Mouse (Mus musculus) bone marrow macrophage, adult 2 months (primary cell): Measurements from ENCODE around the gene Met. TPM values are rescaled to one million over a fixed set of nuclear protein-coding genes. Genes with fewer than 3 reads are reported as not detected.

Experiments
- H3K27ac ChIP-seq: 2 replicates; pipeline ENCODE4 v1.5.1; 2012; ENCODE audit warnings: low read depth, low read length; ENCODE audit not compliant: insufficient read depth
- H3K4me1 ChIP-seq: 2 replicates; pipeline ENCODE4 v1.6.1; 2012; ENCODE audit warnings: low read length; ENCODE audit not compliant: control insufficient read depth, insufficient read depth
- H3K4me3 ChIP-seq: 2 replicates; pipeline ENCODE4 v1.5.1; 2012; ENCODE audit warnings: mild to moderate bottlenecking, low read length, moderate library complexity; ENCODE audit not compliant: insufficient read depth
- CTCF ChIP-seq: IDR thresholded peaks from 2 replicates; pipeline ENCODE4 v1.5.1; 2012; ENCODE audit warnings: low read depth, mild to moderate bottlenecking, low read length, moderate library complexity
- POLR2A ChIP-seq: IDR thresholded peaks from 2 replicates; pipeline ENCODE4 v1.6.1; 2012; ENCODE audit warnings: mild to moderate bottlenecking, low read depth, low read length, borderline replicate concordance
- polyA plus RNA-seq: library from polyadenylated mRNA; stranded (reverse); fragments of >200 nt; gene quantifications from 2 replicates; pipeline ENCODE4 v1.2.4, GENCODE M21; 2012; ENCODE audit not compliant: missing spikeins, insufficient read depth, insufficient read length

Gene Met
- polyA plus RNA-seq, 1 experiment: 1.3 TPM

DNA sequence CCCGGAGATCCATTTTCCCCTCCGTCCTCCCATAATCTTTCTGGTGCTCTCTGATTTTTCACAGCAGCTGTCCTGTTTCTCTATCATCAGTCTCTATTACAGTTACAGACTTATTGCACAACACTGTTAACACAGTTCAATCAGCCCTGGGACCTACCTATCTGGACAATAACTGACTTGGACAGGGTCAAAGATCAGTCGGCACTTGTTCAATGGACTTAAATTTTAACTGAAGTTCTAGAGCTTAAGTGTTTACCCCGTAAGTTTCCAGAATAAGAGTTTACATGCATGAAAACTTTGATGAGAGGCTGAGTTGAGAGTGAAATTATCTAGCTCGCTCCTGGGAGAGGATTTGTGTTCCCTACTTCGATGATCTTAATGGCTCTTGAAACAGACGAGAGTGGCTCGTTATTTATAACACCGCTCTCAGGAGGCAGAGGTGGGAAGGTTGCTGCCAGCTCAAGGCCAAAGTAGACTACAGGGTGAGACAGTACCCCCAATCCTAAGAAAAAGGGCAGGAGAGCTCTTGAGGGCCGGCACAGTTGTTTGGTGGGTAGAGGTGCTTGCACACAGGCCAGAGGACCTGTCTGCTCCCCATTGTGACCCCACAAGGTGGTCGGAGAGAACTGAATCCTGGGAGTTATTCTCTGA, 105.2 kb downstream of the Met start:
- H3K27ac ChIP-seq: no peak overlapping the region
- no peak for TF ChIP-seq POLR2A
- TF ChIP-seq CTCF: no peak
- H3K4me1 ChIP-seq: no peaks in the 10 kb centered on the region
- H3K4me3 ChIP-seq: no peak overlapping the region

DNA sequence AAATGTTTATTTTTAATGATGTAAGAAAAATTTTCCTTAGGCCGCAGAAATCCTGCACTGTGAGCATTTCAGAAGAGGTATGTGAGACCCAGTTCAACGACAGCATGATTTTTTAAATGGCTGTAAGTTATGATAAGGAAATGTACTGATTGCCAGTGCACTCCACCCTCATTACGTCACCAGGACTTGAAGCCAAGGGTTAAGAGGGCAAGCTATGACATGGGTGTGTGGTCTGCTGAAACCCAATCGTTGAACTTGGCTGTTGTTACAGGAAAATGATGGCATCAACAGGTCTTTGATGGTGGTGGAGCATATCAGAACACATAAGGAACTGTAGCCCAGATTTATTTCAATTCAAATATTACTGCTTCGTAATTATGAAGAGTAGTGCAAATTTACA, 109.6 kb downstream of the Met start:
- H3K4me1 ChIP-seq: no peaks in the 10 kb centered on the region
- TF ChIP-seq CTCF (no peak), POLR2A (no peak)
- no peak overlapping the region for H3K27ac ChIP-seq
- H3K4me3 ChIP-seq: no peak overlapping the region

DNA sequence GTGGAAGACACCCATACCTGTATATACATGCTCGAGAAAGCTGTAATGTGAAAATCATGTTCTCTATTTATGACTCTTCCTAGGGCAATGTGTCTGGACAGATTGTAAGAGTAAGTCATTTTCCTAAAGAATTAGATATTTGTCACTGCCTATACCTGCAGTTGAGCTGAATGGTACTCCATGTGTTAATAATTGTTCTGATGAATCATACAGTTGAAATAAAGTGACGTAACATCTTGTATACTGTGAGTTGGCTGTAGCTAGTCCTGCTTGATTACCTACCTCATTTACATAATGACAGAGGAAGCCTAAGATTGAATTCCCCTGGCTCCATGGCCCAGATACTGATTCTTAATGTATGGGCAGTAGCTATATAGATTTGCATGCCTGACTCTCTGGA, 110.1 kb downstream of the Met start:
- Histone ChIP-seq H3K27ac (no peak overlapping the region), H3K4me3 (no peak overlapping the region), H3K4me1 (no peaks in the 10 kb centered on the region)
- TF ChIP-seq POLR2A (no peak), CTCF (no peak)

DNA sequence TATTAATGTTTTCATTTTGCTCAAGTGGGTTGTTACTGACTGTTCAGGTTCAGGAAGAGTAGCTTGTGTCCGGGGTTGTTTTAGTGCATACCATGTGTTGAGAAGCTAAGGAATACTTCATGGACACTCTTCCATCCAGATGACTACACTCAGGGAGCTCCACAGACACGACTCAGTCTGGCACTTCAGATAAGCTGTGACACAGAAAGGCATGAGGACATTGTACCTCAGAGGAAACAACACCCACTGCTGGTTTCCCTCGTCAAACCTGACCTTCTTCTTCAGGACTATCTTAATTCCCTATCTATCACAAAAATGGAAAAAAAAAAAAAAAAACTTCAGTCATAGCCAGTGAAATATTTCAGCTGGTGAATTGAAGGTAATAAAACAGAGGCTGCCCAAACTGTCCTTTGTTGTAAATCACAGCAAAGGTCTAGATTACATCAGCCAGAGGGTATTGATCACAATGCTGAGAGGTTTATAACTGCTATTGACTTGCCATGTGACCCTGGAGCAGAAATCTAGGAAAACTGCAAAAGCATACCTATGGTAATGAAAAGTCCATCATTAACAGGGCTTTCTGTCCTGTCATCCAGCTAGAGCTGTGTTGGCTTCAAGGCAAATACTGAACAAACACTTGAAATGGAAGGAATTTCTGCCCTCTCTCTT, 114.6 kb downstream of the Met start:
- Histone ChIP-seq H3K27ac (no peak overlapping the region), H3K4me1 (no peaks in the 10 kb centered on the region), H3K4me3 (no peak overlapping the region)
- TF ChIP-seq POLR2A (no peak), CTCF (no peak)

DNA sequence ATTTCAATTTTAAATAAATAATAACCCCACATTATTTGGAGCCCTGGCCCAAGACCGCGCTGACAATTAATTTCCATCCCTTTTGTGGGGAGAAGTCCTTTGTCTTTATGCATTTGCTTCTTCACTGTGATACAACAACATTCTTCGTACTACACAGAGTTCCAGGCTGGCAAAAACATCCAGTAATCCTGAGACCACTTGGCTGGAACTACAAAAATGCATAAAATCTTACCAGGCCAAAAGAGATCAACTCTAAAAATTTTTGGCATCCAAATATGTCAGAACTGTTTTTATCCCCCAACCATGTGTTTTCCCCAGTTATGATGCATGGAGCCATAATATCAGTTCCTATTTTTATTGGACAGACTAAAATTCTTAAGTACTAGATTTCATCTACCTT, 116.7 kb downstream of the Met start:
- TF ChIP-seq POLR2A (no peak), CTCF (no peak)
- Histone ChIP-seq H3K27ac (no peak overlapping the region), H3K4me3 (no peak overlapping the region), H3K4me1 (peaks cover 3% of the 10 kb centered on the region; the same call in 1 of the 2 replicates)

DNA sequence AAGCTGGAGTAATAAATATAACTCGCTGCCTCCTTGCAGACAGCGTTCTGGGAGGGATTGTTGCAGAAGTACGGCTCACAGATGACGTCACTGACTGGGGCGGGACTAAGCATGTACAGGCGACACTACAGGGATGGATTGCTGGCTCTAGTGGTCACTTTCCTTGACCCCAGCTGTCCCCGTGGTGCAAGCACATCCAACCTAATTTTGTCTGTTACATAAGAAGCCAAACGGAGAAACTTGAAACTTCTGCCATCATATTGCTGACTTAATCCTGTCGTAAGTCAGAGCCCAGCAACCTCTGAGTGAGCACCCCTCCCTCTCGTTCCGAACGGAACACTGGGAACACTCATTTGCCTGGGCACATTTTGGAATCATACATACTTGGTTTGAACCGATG, 120.4 kb downstream of the Met start:
- TF ChIP-seq POLR2A: no peak
- no peak for TF ChIP-seq CTCF
- H3K27ac ChIP-seq: no peak overlapping the region
- H3K4me3 ChIP-seq: no peak overlapping the region
- H3K4me1 ChIP-seq: peaks cover 3% of the 10 kb centered on the region; the same call in 1 of the 2 replicates

DNA sequence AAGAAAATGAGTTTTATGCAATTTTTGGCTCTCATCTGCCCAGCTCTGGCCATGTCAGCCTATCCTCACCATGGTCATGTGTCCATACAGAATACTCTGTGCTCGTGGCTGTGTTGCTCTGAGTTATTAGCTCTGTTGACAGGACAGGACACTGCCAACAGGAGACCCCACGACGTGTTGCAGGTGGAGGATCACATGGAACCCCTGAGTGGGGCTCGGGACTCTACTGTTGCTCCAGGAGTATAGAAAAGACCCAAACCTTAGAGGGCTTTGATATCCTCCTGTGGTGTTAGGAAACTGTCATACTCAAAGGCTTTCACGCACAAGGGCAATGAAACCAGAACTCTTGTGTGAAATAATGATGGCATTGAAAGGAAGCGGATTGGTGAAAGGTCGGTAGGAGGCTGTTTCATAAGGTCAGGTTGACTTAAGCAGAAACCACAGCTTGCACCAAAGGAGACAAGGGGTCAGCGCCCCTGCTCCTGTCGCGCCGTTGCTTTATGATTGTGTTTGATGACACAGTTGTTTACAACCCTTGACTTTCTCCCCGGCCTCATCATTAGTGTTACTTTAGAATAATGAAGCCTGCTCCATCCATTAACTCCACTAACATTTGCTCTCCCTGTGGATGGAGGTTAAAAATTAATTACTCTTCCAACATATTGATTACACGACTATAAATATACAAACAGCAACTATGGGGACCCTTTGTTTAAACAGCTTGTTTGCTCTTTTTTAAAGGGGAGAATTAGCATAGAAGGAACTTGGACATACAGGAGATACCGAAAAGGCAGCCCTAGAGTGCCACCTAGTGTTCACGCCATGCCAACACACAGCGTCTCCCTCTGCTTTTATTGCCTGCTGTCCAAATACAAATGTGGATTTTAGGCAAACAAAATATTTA, 125.7 kb downstream of the Met start:
- Histone ChIP-seq H3K4me1 (peaks cover 5% of the 10 kb centered on the region), H3K27ac (no peak overlapping the region), H3K4me3 (no peak overlapping the region)
- peak; percentile 82 for TF ChIP-seq CTCF
- no peak for TF ChIP-seq POLR2A

DNA sequence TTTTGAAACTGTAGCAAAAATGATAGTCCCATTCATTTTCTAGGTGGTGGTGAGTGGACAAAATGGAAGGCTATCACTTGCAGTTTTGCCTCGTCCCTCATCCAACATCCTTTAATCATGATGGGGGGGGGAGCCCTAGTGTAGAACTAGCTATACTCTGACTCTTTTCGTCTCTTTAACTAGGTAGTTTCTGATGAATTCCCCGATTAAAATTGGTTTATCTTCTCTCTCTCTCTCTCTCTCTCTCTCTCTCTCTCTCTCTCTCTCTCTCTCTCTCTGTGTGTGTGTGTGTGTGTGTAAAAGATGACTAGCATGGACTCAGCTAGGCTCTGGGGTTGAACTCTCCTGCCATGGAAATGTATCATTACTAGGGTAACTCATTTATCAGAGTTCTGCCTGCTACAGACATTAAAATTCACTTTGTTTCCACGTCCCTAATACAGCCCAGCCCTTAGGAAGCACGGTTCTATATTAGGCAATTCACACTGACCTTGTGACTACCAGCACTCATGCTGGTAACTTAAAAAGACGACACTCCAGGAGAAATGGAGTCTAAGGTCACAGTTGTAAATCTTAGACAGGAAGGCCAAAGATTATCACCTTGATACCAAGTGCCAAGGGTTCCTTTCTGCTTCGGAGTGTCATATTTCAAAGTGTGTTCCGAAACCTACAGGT, 126.5 kb downstream of the Met start:
- no peak overlapping the region for H3K4me3 ChIP-seq
- peaks cover 5% of the 10 kb centered on the region for H3K4me1 ChIP-seq
- H3K27ac ChIP-seq: no peak overlapping the region
- TF ChIP-seq POLR2A: no peak
- TF ChIP-seq CTCF: no peak

DNA sequence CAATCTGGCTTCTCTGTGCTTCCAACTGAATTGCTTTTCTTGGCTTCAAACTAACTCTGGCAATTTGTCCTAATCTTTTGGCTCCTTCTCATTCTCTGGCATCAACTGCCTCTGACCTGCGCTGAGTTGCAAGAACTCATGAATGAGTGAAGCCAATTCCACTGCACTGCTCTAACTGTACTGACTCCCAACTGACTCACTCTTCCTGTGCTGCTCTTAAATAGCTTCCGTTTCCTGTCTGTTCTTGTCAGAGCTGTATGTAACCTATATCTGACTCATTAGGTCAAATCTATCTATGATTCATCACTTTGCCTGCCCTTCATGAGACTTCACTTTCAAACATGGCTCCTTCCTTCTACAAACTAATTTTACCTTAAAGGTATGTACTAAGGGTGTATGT, 130.4 kb downstream of the Met start:
- TF ChIP-seq CTCF (no peak), POLR2A (no peak)
- Histone ChIP-seq H3K4me1 (peaks cover 14% of the 10 kb centered on the region), H3K27ac (no peak overlapping the region), H3K4me3 (no peak overlapping the region)
